Mouse (Mus musculus) central nervous system, embryonic 14 days (tissue): Measurements from ENCODE around the gene Exosc5. TPM values are rescaled to one million over a fixed set of nuclear protein-coding genes. Genes with fewer than 3 reads are reported as not detected.

Source experiments
- polyA plus RNA-seq: library from polyadenylated mRNA; depleted of rRNA; stranded (reverse); fragments of >200 nt; gene quantifications from 2 replicates; pipeline ENCODE4 v1.2.3, GENCODE M21; 2012; rRNA removed

Gene Exosc5
- 42.7 and 44.3 TPM in 2 replicates for polyA plus RNA-seq

GRCm38 (mm10) chr7:25658657-25659472, at the start of gene Exosc5, which contains the start of gene Bckdha:
Gene Exosc5, plus strand, starts transcription at chr7:25659164.
Gene Bckdha, minus strand, starts transcription at chr7:25658981.

DNA sequence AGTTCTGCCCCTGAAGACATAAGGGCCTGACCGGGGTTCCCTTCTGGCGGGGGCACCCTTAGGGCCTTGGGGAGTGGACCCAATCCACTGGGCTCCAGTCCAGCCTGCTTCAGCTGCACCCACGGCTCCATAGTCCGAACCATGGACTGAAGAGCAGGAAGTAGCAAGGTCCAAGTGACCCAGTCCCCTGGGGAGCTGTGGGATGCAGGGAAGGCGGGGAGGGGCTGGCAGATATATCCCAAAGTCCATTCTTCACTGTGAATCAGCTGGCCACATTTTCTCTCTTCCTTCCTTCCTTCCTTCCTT, 43.3 kb upstream of the Exosc5 start, which contains the start of gene Erich4:
Gene Erich4 (minus strand): TSS at position 187 of the 306 bp plus-strand sequence.

DNA sequence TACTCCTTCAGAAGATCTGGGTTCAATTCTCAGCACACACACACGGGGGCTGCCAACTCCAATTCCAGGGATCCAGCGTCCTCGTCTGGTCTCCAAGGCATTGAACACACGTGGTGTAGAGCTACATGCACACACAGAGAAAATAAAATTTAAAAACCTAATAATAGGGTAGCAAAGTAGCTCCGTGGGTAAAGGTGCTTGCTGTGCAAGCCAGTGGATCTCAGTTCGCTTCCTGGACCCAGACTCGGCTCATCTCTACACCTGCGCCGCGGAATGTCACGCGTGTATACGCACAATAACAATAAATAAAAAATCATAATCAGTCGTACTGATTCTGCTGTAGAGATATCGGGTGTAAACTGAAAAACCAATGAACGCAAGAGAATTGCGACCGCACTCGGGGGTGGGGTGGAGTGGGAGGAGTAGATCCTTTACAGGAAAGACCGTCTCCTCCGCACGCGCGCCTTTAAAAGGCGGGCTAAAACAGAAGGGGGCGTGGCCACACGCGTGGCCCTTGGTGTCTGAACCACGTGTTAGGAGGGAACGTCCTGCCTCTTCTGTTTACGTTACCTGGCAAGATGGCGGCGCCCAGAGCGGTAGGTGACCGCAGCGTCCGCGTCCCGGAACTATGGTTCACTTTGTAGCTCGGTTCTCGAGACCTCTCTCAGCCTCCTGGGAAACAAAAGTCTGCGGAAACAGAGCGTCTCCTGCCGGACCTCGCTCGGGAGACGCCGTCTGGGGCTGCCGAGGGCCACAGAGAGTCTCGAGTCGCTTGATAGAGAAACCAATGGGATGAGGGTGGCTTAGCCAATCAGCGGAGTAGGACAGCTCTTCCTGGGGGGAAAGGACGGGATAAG, 39.9 kb upstream of the Exosc5 start, which contains the start of gene Dmac2:
Gene Dmac2 (plus strand): TSS at position 550 of the 857 bp plus-strand sequence.

DNA sequence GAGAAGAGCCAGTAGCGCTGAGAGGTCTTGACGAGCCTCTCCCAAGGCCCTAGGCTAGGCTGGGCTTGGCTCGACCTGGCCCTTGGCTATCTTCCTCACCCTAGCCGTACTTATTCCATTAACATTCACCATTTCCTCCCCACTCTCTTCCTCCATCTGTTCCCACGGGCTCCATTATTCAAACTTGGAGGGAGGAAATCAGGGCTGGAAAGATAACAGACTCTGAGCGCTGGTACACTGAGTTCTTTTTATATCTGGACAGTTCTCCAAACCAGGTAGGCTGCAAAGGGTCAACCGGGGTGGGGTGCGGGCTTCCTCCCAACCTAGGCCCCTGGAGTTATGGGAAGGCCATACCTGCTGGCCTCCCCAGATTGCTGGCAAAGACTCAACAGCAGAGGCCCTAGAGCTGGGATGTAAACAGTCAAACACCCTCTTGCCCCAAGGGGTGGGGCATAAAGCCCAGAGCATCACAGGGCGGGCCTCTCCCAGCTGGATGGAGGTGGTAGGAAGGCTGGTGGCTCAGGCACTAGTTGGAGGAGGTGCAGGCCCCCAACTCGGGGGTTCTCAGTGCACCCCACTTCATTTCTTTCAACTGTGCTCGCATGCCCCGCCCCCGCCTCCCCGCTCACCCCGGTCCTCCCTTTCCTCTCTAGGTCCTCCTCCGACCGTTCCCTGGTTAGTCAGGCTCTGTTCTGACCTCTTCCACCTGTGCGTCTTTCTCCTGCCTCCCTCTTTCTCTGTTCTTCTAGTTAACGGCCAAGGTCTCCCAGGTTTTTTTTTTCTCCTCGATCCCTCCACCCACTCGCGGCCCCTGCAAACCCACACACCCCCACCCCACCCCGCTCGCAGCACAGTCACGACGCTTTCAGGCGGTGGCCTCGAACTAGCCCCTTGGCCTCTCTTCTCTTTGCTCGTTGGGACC, 32.2 kb upstream of the Exosc5 start, which contains the start of gene B3gnt8:
Gene B3gnt8 (plus strand): TSS at position 146 of the 922 bp plus-strand sequence.

DNA sequence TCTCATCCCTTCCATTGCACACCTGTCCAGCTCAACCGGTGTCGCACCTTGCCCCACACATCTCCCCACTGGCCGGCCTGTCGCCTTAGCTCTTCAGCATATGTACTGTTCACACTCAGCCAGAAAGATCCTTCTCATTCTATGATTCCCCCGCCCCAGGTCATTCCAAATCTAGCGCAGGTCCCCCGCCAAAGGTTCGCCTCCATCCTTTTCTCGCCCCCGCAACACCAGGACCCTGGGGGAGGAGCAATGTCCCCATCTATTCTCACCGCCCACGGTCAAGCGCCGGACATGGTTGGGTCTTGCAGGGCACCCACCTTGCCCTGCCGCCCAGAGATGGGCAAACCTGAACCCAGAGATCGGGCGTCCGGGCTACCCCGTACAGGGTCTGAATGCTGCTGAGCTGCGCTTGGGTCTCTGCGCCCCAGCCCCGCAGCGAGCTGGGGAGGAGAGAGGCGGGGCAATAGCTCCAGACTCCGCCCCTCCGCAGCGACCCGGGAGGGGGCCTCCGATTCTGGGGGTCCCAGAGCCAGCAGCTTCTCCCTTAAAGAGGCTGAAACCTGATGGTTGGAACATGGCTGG, 15.8 kb downstream of the Exosc5 start, which contains the start of gene Tmem91:
Gene Tmem91 (minus strand): TSS at position 448 of the 582 bp plus-strand sequence.

GRCm38 (mm10) chr7:25680514-25681258, 21.7 kb downstream of the Exosc5 start, which contains the start of gene B9d2:
Gene B9d2, plus strand, starts transcription at chr7:25680780.

GRCm38 (mm10) chr7:25686680-25687531, 27.9 kb downstream of the Exosc5 start, which contains the start of gene Tgfb1:
Gene Tgfb1, plus strand, starts transcription at chr7:25687002.

GRCm38 (mm10) chr7:25718788-25719417, 59.9 kb downstream of the Exosc5 start, which contains the start of gene Ccdc97:
Gene Ccdc97, minus strand, starts transcription at chr7:25719088.

Other genes starting within 250 kb of the Exosc5 start
- gene Cxcl17, start 246.3 kb upstream of the Exosc5 start, polyA plus RNA-seq, result 0.10 TPM in 1 of 2 replicates, not detected in the other
- gene Ceacam1, start 181.6 kb upstream of the Exosc5 start, polyA plus RNA-seq, result 1.1 and 1.3 TPM in 2 replicates
- gene Ceacam2, start 119.3 kb upstream of the Exosc5 start, polyA plus RNA-seq, result not detected in 2 replicates
- gene Erich4, start 43.3 kb upstream of the Exosc5 start, polyA plus RNA-seq, result not detected in 2 replicates
- 38.0 and 43.1 TPM in 2 replicates for gene Dmac2, start 39.8 kb upstream of the Exosc5 start, polyA plus RNA-seq
- 0.64 and 2.1 TPM in 2 replicates for gene B3gnt8, start 32.5 kb upstream of the Exosc5 start, polyA plus RNA-seq
- 62.5 and 66.5 TPM in 2 replicates for gene Bckdha, start 183 bp upstream of the Exosc5 start, polyA plus RNA-seq
- 10.7 and 13.1 TPM in 2 replicates for gene Tmem91, start 16.0 kb downstream of the Exosc5 start, polyA plus RNA-seq
- 44.6 and 53.1 TPM in 2 replicates for gene B9d2, start 21.6 kb downstream of the Exosc5 start, polyA plus RNA-seq
- 3.8 and 6.7 TPM in 2 replicates for gene Tgfb1, start 27.8 kb downstream of the Exosc5 start, polyA plus RNA-seq
- gene Ccdc97, start 59.9 kb downstream of the Exosc5 start, polyA plus RNA-seq, result 71.9 and 73.7 TPM in 2 replicates
- 57.1 and 61.2 TPM in 2 replicates for gene Hnrnpul1, start 95.6 kb downstream of the Exosc5 start, polyA plus RNA-seq
- 16.8 and 25.5 TPM in 2 replicates for gene Axl, start 129.5 kb downstream of the Exosc5 start, polyA plus RNA-seq
- gene Cyp2s1, start 157.7 kb downstream of the Exosc5 start, polyA plus RNA-seq, result 1.4 and 2.3 TPM in 2 replicates
- not detected in 2 replicates for gene Cyp2b10, start 238.5 kb downstream of the Exosc5 start, polyA plus RNA-seq